Mouse (Mus musculus) heart, embryonic 15.5 days (tissue): ENCODE data around the gene Tiam2. TPM values are rescaled to one million over a fixed set of nuclear protein-coding genes. Genes with fewer than 3 reads are reported as not detected.

Experiments
- ATAC-seq: fragments of 200-750 bp; cut with Nextera tagmentation; replicated peaks from 2 replicates; pipeline ENCODE4 v1.8.0; 2017; ENCODE audit warnings: low read depth, moderate TSS enrichment; ENCODE audit not compliant: insufficient number of reproducible peaks, insufficient read depth, low FRiP score
- H3K27ac ChIP-seq: fragments of 300-500 bp; sonication (generic); 2 replicates; pipeline ENCODE4 v1.5.1; 2015; ENCODE audit warnings: mild to moderate bottlenecking, inconsistent platforms
- H3K27me3 ChIP-seq: fragments of 300-500 bp; sonication (generic); 2 replicates; pipeline ENCODE4 v1.6.1; 2015; ENCODE audit warnings: inconsistent platforms
- H3K36me3 ChIP-seq: fragments of 300-500 bp; sonication (generic); 2 replicates; pipeline ENCODE4 v1.6.1; 2015; ENCODE audit warnings: mild to moderate bottlenecking, inconsistent platforms
- H3K4me1 ChIP-seq: fragments of 300-500 bp; sonication (generic); replicated peaks from 2 replicates; pipeline ENCODE4 v1.6.1; 2015; ENCODE audit warnings: inconsistent platforms
- H3K4me2 ChIP-seq: fragments of 300-500 bp; sonication (generic); 2 replicates; pipeline ENCODE4 v1.6.1; 2015; ENCODE audit warnings: inconsistent platforms, mild to moderate bottlenecking, moderate library complexity
- H3K4me3 ChIP-seq: fragments of 300-500 bp; sonication (generic); 2 replicates; pipeline ENCODE4 v1.5.1; 2015; ENCODE audit warnings: mild to moderate bottlenecking, inconsistent platforms
- H3K9ac ChIP-seq: fragments of 300-500 bp; sonication (generic); 2 replicates; pipeline ENCODE4 v1.6.1; 2015; ENCODE audit warnings: mild to moderate bottlenecking, inconsistent platforms
- H3K9me3 ChIP-seq: fragments of 300-500 bp; sonication (generic); replicated peaks from 2 replicates; pipeline ENCODE4 v1.6.1; 2016; ENCODE audit warnings: inconsistent platforms
- WGBS: fragments of 180-500 bp; shearing (Covaris S2); methylation state at CpG from one replicate; pipeline ENCODE4 v1.1.7; 2015; ENCODE audit warnings: mixed read lengths; 5-methylcytosine and 5-hydroxymethylcytosine counted together
- polyA plus RNA-seq: library from polyadenylated mRNA; unstranded; fragments of >200 nt; fragmentation: Nextera tagmentation; extraction: Ambion mirVana; gene quantifications from 2 replicates; pipeline ENCODE4 v1.2.1, GENCODE M21; 2015

The Tiam2 gene
- polyA plus RNA-seq, 1 experiment from 2014 or later, result 3.8 TPM

GRCm38 (mm10) chr17:3505711-3506110, 179.3 kb downstream of the Tiam2 start:
- H3K4me2 ChIP-seq, result no peak overlapping the region
- WGBS, result 85% methylated on average over 1 of the region's 1 CpGs
- H3K9me3 ChIP-seq, result no peaks in the 10 kb centered on the region
- H3K27ac ChIP-seq, result no peak overlapping the region
- no peak overlapping the region for H3K4me3 ChIP-seq
- no peak for ATAC-seq
- H3K9ac ChIP-seq, result no peak overlapping the region
- H3K4me1 ChIP-seq, result no peaks in the 10 kb centered on the region
- H3K27me3 ChIP-seq, result no peaks in the 10 kb centered on the region
- no peaks in the 10 kb centered on the region for H3K36me3 ChIP-seq

DNA sequence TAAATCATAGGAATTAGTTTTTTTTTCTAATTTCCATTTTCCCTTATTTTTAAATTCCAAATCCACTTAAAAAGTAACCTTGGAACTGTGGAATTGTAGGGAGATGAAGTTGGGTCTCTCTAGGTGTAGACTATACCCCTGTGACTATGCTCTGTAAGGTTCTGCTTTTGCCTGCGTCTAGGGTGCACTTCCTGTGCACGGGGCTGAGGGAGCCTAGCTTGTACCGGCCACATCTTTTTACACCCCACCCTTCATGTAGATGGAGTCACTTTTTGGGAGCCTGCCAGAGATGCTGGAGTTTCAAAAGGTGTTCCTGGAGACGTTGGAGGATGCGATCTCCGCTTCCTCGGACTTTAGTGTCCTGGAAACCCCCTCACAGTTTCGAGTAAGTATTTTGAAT, 180.1 kb downstream of the Tiam2 start:
- Histone ChIP-seq H3K27ac (no peak overlapping the region), H3K27me3 (no peaks in the 10 kb centered on the region), H3K9ac (no peak overlapping the region), H3K4me1 (no peaks in the 10 kb centered on the region), H3K4me3 (no peak overlapping the region), H3K36me3 (no peaks in the 10 kb centered on the region), H3K4me2 (no peak overlapping the region), H3K9me3 (no peaks in the 10 kb centered on the region)
- WGBS, result 79% methylated on average over 8 of the region's 8 CpGs
- no peak for ATAC-seq

DNA sequence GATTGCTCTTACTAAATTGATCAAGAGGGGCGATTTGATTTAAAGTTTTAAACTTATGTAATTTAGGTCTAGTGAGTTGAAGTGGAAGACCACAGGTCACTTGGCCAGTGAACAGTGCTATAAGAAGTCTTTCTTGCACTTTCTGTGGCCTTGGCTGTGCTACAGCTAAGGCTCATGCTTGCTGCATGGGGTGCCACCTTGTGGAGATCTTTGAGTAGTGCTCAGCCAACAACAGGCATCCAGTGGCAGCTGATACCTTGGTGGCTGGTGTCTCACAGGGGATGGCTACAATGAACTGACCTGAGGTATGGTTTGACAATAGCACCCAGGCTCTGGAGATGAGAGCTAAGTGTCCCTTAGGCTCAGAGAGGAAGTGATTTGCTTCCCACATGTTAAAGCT, 183.5 kb downstream of the Tiam2 start:
- Histone ChIP-seq H3K9ac (no peak overlapping the region), H3K9me3 (no peaks in the 10 kb centered on the region), H3K27ac (no peak overlapping the region), H3K4me3 (no peak overlapping the region), H3K27me3 (no peaks in the 10 kb centered on the region), H3K4me1 (no peaks in the 10 kb centered on the region), H3K36me3 (no peaks in the 10 kb centered on the region), H3K4me2 (no peak overlapping the region)
- WGBS, result 13% methylated on average over 1 of the region's 1 CpGs
- ATAC-seq, result no peak

GRCm38 (mm10) chr17:3514316-3514715, 187.9 kb downstream of the Tiam2 start:
- Histone ChIP-seq H3K9me3 (no peaks in the 10 kb centered on the region), H3K36me3 (no peaks in the 10 kb centered on the region), H3K4me3 (no peak overlapping the region), H3K9ac (no peak overlapping the region), H3K27ac (no peak overlapping the region), H3K27me3 (no peaks in the 10 kb centered on the region), H3K4me2 (no peak overlapping the region), H3K4me1 (no peaks in the 10 kb centered on the region)
- WGBS, result 84% methylated on average over 5 of the region's 5 CpGs
- no peak for ATAC-seq

- Histone ChIP-seq H3K9me3 (no peaks in the 10 kb centered on the region), H3K4me2 (no peak overlapping the region), H3K27ac (no peak overlapping the region), H3K4me3 (no peak overlapping the region), H3K27me3 (no peaks in the 10 kb centered on the region), H3K4me1 (no peaks in the 10 kb centered on the region), H3K36me3 (no peaks in the 10 kb centered on the region), H3K9ac (no peak overlapping the region)
- ATAC-seq, result no peak
- WGBS, result 88% methylated on average over 8 of the region's 8 CpGs
Measured at GRCm38 (mm10) chr17:3515851-3516250, 189.5 kb downstream of the Tiam2 start.

DNA sequence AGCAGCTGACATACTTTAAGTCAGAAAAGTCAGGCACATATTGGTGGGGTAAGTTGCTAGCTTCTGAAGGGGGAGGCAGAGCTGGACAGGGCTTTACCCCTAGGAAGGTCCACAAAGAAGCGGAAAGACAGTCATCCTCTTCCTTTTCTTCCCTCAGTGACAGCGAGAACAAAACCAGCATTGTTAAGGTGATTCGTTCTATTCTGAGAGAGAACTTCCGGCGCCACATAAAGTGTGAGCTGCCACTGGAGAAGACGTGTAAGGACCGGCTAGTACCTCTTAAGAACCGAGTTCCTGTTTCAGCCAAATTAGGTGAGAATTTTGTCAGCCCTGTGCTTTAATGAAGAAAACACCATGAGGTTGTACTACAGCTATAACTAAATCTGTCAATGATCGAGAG, 190.0 kb downstream of the Tiam2 start:
- Histone ChIP-seq H3K27ac (no peak overlapping the region), H3K4me3 (no peak overlapping the region), H3K4me2 (no peak overlapping the region), H3K36me3 (no peaks in the 10 kb centered on the region), H3K9me3 (no peaks in the 10 kb centered on the region), H3K27me3 (no peaks in the 10 kb centered on the region), H3K4me1 (no peaks in the 10 kb centered on the region), H3K9ac (no peak overlapping the region)
- 72% methylated on average over 9 of the region's 9 CpGs for WGBS
- no peak for ATAC-seq

GRCm38 (mm10) chr17:3520344-3520743, 194.0 kb downstream of the Tiam2 start:
- Histone ChIP-seq H3K4me3 (no peak overlapping the region), H3K36me3 (no peaks in the 10 kb centered on the region), H3K27me3 (no peaks in the 10 kb centered on the region), H3K27ac (no peak overlapping the region), H3K9ac (no peak overlapping the region), H3K4me1 (no peaks in the 10 kb centered on the region), H3K9me3 (no peaks in the 10 kb centered on the region), H3K4me2 (no peak overlapping the region)
- no peak for ATAC-seq
- 85% methylated on average over 5 of the region's 5 CpGs for WGBS

- ATAC-seq, result no peak
- no peaks in the 10 kb centered on the region for H3K9me3 ChIP-seq
- H3K27me3 ChIP-seq, result no peaks in the 10 kb centered on the region
- H3K9ac ChIP-seq, result no peak overlapping the region
- 0 out of 2 replicates have a peak, but pooled peaks cover 2% of the 10 kb centered on the region for H3K4me1 ChIP-seq
- H3K36me3 ChIP-seq, result no peaks in the 10 kb centered on the region
- WGBS, result 61% methylated on average over 6 of the region's 6 CpGs
- H3K4me2 ChIP-seq, result no peak overlapping the region
- no peak overlapping the region for H3K4me3 ChIP-seq
- no peak overlapping the region for H3K27ac ChIP-seq
Measured at GRCm38 (mm10) chr17:3527841-3528471, 201.6 kb downstream of the Tiam2 start.

GRCm38 (mm10) chr17:3529523-3529922, 203.2 kb downstream of the Tiam2 start:
- WGBS, result 28% methylated on average over 3 of the region's 3 CpGs
- no peak overlapping the region for H3K27ac ChIP-seq
- H3K36me3 ChIP-seq, result no peaks in the 10 kb centered on the region
- H3K9me3 ChIP-seq, result no peaks in the 10 kb centered on the region
- no peaks in the 10 kb centered on the region for H3K27me3 ChIP-seq
- ATAC-seq, result no peak
- no peak overlapping the region for H3K4me2 ChIP-seq
- H3K4me3 ChIP-seq, result no peak overlapping the region
- H3K9ac ChIP-seq, result no peak overlapping the region
- H3K4me1 ChIP-seq, result 0 out of 2 replicates have a peak, but pooled peaks cover 2% of the 10 kb centered on the region

- Histone ChIP-seq H3K9ac (no peak overlapping the region), H3K4me2 (no peak overlapping the region), H3K27me3 (no peaks in the 10 kb centered on the region), H3K36me3 (no peaks in the 10 kb centered on the region), H3K9me3 (no peaks in the 10 kb centered on the region), H3K4me1 (0 out of 2 replicates have a peak, but pooled peaks cover 2% of the 10 kb centered on the region), H3K27ac (no peak overlapping the region), H3K4me3 (no peak overlapping the region)
- no peak for ATAC-seq
- 75% methylated on average over 7 of the region's 7 CpGs for WGBS
Measured at GRCm38 (mm10) chr17:3530549-3530948, 204.2 kb downstream of the Tiam2 start.

- no peaks in the 10 kb centered on the region for H3K36me3 ChIP-seq
- no peak overlapping the region for H3K27ac ChIP-seq
- no peak overlapping the region for H3K4me3 ChIP-seq
- WGBS, result 51% methylated on average over 1 of the region's 1 CpGs
- H3K27me3 ChIP-seq, result no peaks in the 10 kb centered on the region
- no peak overlapping the region for H3K9ac ChIP-seq
- no peak overlapping the region for H3K4me2 ChIP-seq
- H3K9me3 ChIP-seq, result no peaks in the 10 kb centered on the region
- H3K4me1 ChIP-seq, result 0 out of 2 replicates have a peak, but pooled peaks cover 2% of the 10 kb centered on the region
- no peak for ATAC-seq
Measured at GRCm38 (mm10) chr17:3531641-3532040, 205.3 kb downstream of the Tiam2 start.

DNA sequence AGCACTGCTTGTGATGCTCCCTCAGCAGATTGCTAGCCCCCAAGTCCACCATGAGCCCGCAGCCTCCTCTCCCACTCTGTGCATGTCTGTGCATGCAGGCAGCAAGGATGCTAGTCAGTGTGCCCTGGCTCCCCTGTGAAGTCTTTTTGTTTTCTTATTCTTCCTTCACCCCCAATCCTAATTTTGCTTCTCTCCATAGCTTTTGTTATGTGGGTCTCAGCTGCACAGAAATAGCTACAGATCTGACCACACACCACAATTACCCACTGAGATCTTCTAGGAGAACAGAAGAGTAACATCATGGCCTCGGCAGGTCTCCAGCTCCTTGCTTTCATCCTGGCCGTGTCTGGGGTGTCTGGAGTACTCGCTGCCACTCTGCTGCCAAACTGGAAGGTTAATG, 205.9 kb downstream of the Tiam2 start, which contains the start of gene Cldn20:
Gene Cldn20, plus strand, starts transcription at position 301 of the 400 bp plus-strand sequence.
- Histone ChIP-seq H3K4me3 (no peak within 1 kb of the TSS), H3K4me1 (0 out of 2 replicates have a peak, but pooled peaks cover 2% of the 10 kb centered on the region), H3K9me3 (no peaks in the 10 kb centered on the region), H3K27me3 (no peaks in the 10 kb centered on the region), H3K36me3 (no peaks in the 10 kb centered on the region), H3K27ac (no peak within 1 kb of the TSS), H3K9ac (no peak within 1 kb of the TSS), H3K4me2 (no peak within 1 kb of the TSS)
- WGBS, result 85% methylated on average over 4 of the region's 4 CpGs
- no peak for ATAC-seq
